Mouse (Mus musculus) urinary bladder, postnatal 4 days (tissue): ENCODE measurements around the gene Ccdc50.

ENCODE experiments used
- DNase-seq, 2 experiments: peaks; one replicate each; pipeline ENCODE4 v3.0.0; 2021 to 2022; ENCODE audit warnings: low spot score in 2 of 2

Ccdc50 gene

GRCm38 (mm10) chr16:27395251-27396037, 6.8 kb downstream of the Ccdc50 start:
- no peak for DNase-seq

- no peak for DNase-seq
These were observed 8.3 kb downstream of the Ccdc50 start for GRCm38 (mm10) chr16:27396951-27397350.

GRCm38 (mm10) chr16:27399026-27399718, 10.5 kb downstream of the Ccdc50 start:
- DNase-seq, result no peak

- no peak for DNase-seq
These were observed 11.1 kb downstream of the Ccdc50 start for GRCm38 (mm10) chr16:27399719-27400253.

- DNase-seq, result no peak
These were observed 12.9 kb downstream of the Ccdc50 start for GRCm38 (mm10) chr16:27401579-27401978.

GRCm38 (mm10) chr16:27404107-27404506, 15.4 kb downstream of the Ccdc50 start:
- no peak for DNase-seq

GRCm38 (mm10) chr16:27416937-27417584, 28.4 kb downstream of the Ccdc50 start:
- no peak for DNase-seq

- no peak for DNase-seq
These were observed 29.0 kb downstream of the Ccdc50 start for GRCm38 (mm10) chr16:27417632-27418031.

GRCm38 (mm10) chr16:27420982-27421381, 32.3 kb downstream of the Ccdc50 start:
- DNase-seq, result no peak

GRCm38 (mm10) chr16:27435034-27435433, 46.4 kb downstream of the Ccdc50 start:
- DNase-seq, result no peak

- DNase-seq, result no peak
These were observed 55.3 kb downstream of the Ccdc50 start for GRCm38 (mm10) chr16:27443941-27444340.

GRCm38 (mm10) chr16:27449360-27449759, 60.7 kb downstream of the Ccdc50 start:
- DNase-seq, result no peak

GRCm38 (mm10) chr16:27450655-27451054, 62.0 kb downstream of the Ccdc50 start:
- no peak for DNase-seq

GRCm38 (mm10) chr16:27453396-27453795, 64.7 kb downstream of the Ccdc50 start:
- DNase-seq, result no peak

- no peak for DNase-seq
These were observed 65.2 kb downstream of the Ccdc50 start for GRCm38 (mm10) chr16:27453823-27454222.

GRCm38 (mm10) chr16:27457273-27457672, 68.6 kb downstream of the Ccdc50 start:
- DNase-seq, result peak; percentile 46 to 82

GRCm38 (mm10) chr16:27468731-27469130, 80.1 kb downstream of the Ccdc50 start:
- no peak for DNase-seq

- no peak for DNase-seq
These were observed 82.7 kb downstream of the Ccdc50 start for GRCm38 (mm10) chr16:27471389-27471788.

GRCm38 (mm10) chr16:27483834-27484233, 95.2 kb downstream of the Ccdc50 start:
- DNase-seq, result no peak
